Mouse (Mus musculus): Measurements from ENCODE around the gene Zbtb3.

The Zbtb3 gene

GRCm38 (mm10) chr19:8802130-8802821 lies at the start of gene Zbtb3:
Gene Zbtb3, plus strand, starts transcription at chr19:8802555.
- peak; percentile 96 for DNase-seq (ENCODE audit: low spot score)

- no peak for DNase-seq (ENCODE audit: low spot score)
Observed at GRCm38 (mm10) chr19:8755652-8756051, 46.7 kb upstream of the Zbtb3 start.

GRCm38 (mm10) chr19:8756635-8757387 lies 45.5 kb upstream of the Zbtb3 start, which contains the start of gene Nxf1:
Gene Nxf1, plus strand, starts transcription at chr19:8757073.
- peak; percentile 92 for DNase-seq (ENCODE audit: low spot score)

GRCm38 (mm10) chr19:8757471-8757998 lies 44.8 kb upstream of the Zbtb3 start:
- no peak for DNase-seq (ENCODE audit: low spot score)

- DNase-seq (ENCODE audit: low spot score), result no peak
Observed at GRCm38 (mm10) chr19:8758899-8759298, 43.5 kb upstream of the Zbtb3 start.

- DNase-seq (ENCODE audit: low spot score), result no peak
Observed at GRCm38 (mm10) chr19:8760757-8761156, 41.6 kb upstream of the Zbtb3 start.

- no peak for DNase-seq (ENCODE audit: low spot score)
Observed at GRCm38 (mm10) chr19:8763276-8763675, 39.1 kb upstream of the Zbtb3 start.

GRCm38 (mm10) chr19:8765562-8765961 lies 36.8 kb upstream of the Zbtb3 start:
- DNase-seq (ENCODE audit: low spot score), result no peak

GRCm38 (mm10) chr19:8770567-8771270 lies 31.6 kb upstream of the Zbtb3 start, which contains the start of gene Tmem223:
Gene Tmem223, plus strand, starts transcription at chr19:8770996.
- DNase-seq (ENCODE audit: low spot score), result peak; percentile 70

GRCm38 (mm10) chr19:8772996-8773395 lies 29.4 kb upstream of the Zbtb3 start:
- no peak for DNase-seq (ENCODE audit: low spot score)

- no peak for DNase-seq (ENCODE audit: low spot score)
Observed at GRCm38 (mm10) chr19:8773409-8773808, 28.9 kb upstream of the Zbtb3 start.

GRCm38 (mm10) chr19:8774086-8774835 lies 28.1 kb upstream of the Zbtb3 start, which contains the start of gene Tmem179b:
Gene Tmem179b, minus strand, starts transcription at chr19:8774467.
- DNase-seq (ENCODE audit: low spot score), result peak; percentile 94

- no peak for DNase-seq (ENCODE audit: low spot score)
Observed at GRCm38 (mm10) chr19:8774951-8775421, 27.4 kb upstream of the Zbtb3 start.

- peak; percentile 92 for DNase-seq (ENCODE audit: low spot score)
Observed at GRCm38 (mm10) chr19:8786008-8786781, 16.2 kb upstream of the Zbtb3 start, which contains the start of gene Taf6l. Gene Taf6l, minus strand, starts transcription at chr19:8786417.

- DNase-seq (ENCODE audit: low spot score), result no peak
Observed at GRCm38 (mm10) chr19:8788521-8788920, 13.8 kb upstream of the Zbtb3 start.

- DNase-seq (ENCODE audit: low spot score), result no peak
Observed at GRCm38 (mm10) chr19:8789171-8789570, 13.2 kb upstream of the Zbtb3 start.

- DNase-seq (ENCODE audit: low spot score), result no peak
Observed at GRCm38 (mm10) chr19:8790171-8790570, 12.2 kb upstream of the Zbtb3 start.

- peak; percentile 89 for DNase-seq (ENCODE audit: low spot score)
Observed at GRCm38 (mm10) chr19:8798264-8798946, 4.0 kb upstream of the Zbtb3 start, which contains the start of gene Polr2g. Gene Polr2g, minus strand, starts transcription at chr19:8798577.

- DNase-seq (ENCODE audit: low spot score), result no peak
Observed at GRCm38 (mm10) chr19:8798947-8799315, 3.4 kb upstream of the Zbtb3 start.

Data from testis, postnatal 14 days (tissue).